Mouse (Mus musculus) midbrain, embryonic 15.5 days (tissue): ENCODE data around the gene Ddrgk1. TPM values are rescaled to one million over a fixed set of nuclear protein-coding genes. Genes with fewer than 3 reads are reported as not detected.

Source experiments
- ATAC-seq: fragments of 200-750 bp; cut with Nextera tagmentation; replicated peaks from 2 replicates; pipeline ENCODE4 v1.8.0; 2017; ENCODE audit warnings: moderate TSS enrichment
- H3K27ac ChIP-seq: fragments of 300-500 bp; sonication (generic); 2 replicates; pipeline ENCODE4 v1.5.1; 2015; ENCODE audit warnings: mild to moderate bottlenecking, inconsistent platforms
- H3K27me3 ChIP-seq: fragments of 300-500 bp; sonication (generic); replicated peaks from 2 replicates; pipeline ENCODE4 v1.6.1; 2015; ENCODE audit warnings: inconsistent platforms
- H3K36me3 ChIP-seq: fragments of 300-500 bp; sonication (generic); replicated peaks from 2 replicates; pipeline ENCODE4 v1.6.1; 2015; ENCODE audit warnings: inconsistent platforms
- H3K4me1 ChIP-seq: fragments of 300-500 bp; sonication (generic); 2 replicates; pipeline ENCODE4 v1.6.1; 2015; ENCODE audit warnings: inconsistent platforms
- H3K4me2 ChIP-seq: fragments of 300-500 bp; sonication (generic); 2 replicates; pipeline ENCODE4 v1.6.1; 2015; ENCODE audit warnings: inconsistent platforms, mild to moderate bottlenecking, moderate library complexity
- H3K4me3 ChIP-seq: fragments of 300-500 bp; sonication (generic); 2 replicates; pipeline ENCODE4 v1.5.1; 2015; ENCODE audit warnings: mild to moderate bottlenecking, inconsistent platforms
- H3K9ac ChIP-seq: fragments of 300-500 bp; sonication (generic); 2 replicates; pipeline ENCODE4 v1.6.1; 2015; ENCODE audit warnings: mild to moderate bottlenecking, inconsistent platforms
- H3K9me3 ChIP-seq: fragments of 300-500 bp; sonication (generic); 2 replicates; pipeline ENCODE4 v1.6.1; 2016; ENCODE audit warnings: inconsistent platforms
- WGBS: fragments of 180-500 bp; shearing (Covaris S2); methylation state at CpG from one replicate; pipeline ENCODE4 v1.1.7; 2015; ENCODE audit warnings: mixed read lengths; 5-methylcytosine and 5-hydroxymethylcytosine counted together
- polyA plus RNA-seq: library from polyadenylated mRNA; unstranded; fragments of >200 nt; fragmentation: Nextera tagmentation; extraction: Ambion mirVana; gene quantifications from 2 replicates; pipeline ENCODE4 v1.2.1, GENCODE M21; 2015

Ddrgk1 gene
- polyA plus RNA-seq, 1 experiment from 2014 or later = 69.4 TPM

GRCm38 (mm10) chr2:130629080-130629838 is 35.2 kb downstream of the Ddrgk1 start:
- Histone ChIP-seq H3K4me1 (peaks cover 19% of the 10 kb centered on the region), H3K36me3 (peaks cover 6% of the 10 kb centered on the region; the same call in 1 of the 2 replicates), H3K27me3 (peaks cover 8% of the 10 kb centered on the region), H3K9ac (peak overlapping the region; percentile 82), H3K27ac (peak overlapping the region; percentile 69), H3K9me3 (no peaks in the 10 kb centered on the region), H3K4me3 (peak overlapping the region; percentile 96), H3K4me2 (peak overlapping the region; percentile 92)
- 2% methylated on average over 37 of the region's 37 CpGs for WGBS
- ATAC-seq = peak; percentile 61

GRCm38 (mm10) chr2:130628424-130628823 is 36.0 kb downstream of the Ddrgk1 start:
- H3K4me2 ChIP-seq = peak overlapping the region; percentile 92
- 58% methylated on average over 3 of the region's 3 CpGs for WGBS
- no peak overlapping the region for H3K27ac ChIP-seq
- H3K9me3 ChIP-seq = no peaks in the 10 kb centered on the region
- H3K27me3 ChIP-seq = no peaks in the 10 kb centered on the region
- H3K4me1 ChIP-seq = peaks cover 16% of the 10 kb centered on the region
- peak overlapping the region; percentile 96 for H3K4me3 ChIP-seq
- ATAC-seq = no peak
- no peak overlapping the region for H3K9ac ChIP-seq
- H3K36me3 ChIP-seq = peaks cover 6% of the 10 kb centered on the region; the same call in 1 of the 2 replicates

- Histone ChIP-seq H3K36me3 (peaks cover 22% of the 10 kb centered on the region; the same call in 1 of the 2 replicates), H3K4me3 (no peak overlapping the region)
Observed at GRCm38 (mm10) chr2:130618972-130619371, 45.5 kb downstream of the Ddrgk1 start.

GRCm38 (mm10) chr2:130613091-130613490 is 51.4 kb downstream of the Ddrgk1 start:
- H3K27ac ChIP-seq = no peak overlapping the region
- H3K4me1 ChIP-seq = no peaks in the 10 kb centered on the region
- 63% methylated on average over 3 of the region's 3 CpGs for WGBS
- peaks cover 21% of the 10 kb centered on the region; the same call in 1 of the 2 replicates for H3K36me3 ChIP-seq
- no peaks in the 10 kb centered on the region for H3K27me3 ChIP-seq
- no peak overlapping the region for H3K4me3 ChIP-seq
- no peak overlapping the region for H3K4me2 ChIP-seq
- no peak overlapping the region for H3K9ac ChIP-seq
- ATAC-seq = no peak
- H3K9me3 ChIP-seq = no peaks in the 10 kb centered on the region

More at GRCm38 (mm10) chr2:130618972-130619371, 45.5 kb downstream of the Ddrgk1 start:
- Histone ChIP-seq H3K9ac (no peak overlapping the region), H3K27me3 (no peaks in the 10 kb centered on the region), H3K4me1 (no peaks in the 10 kb centered on the region), H3K27ac (no peak overlapping the region), H3K9me3 (no peaks in the 10 kb centered on the region), H3K4me2 (no peak overlapping the region)
- WGBS = 94% methylated on average over 7 of the region's 7 CpGs
- no peak for ATAC-seq

Other genes with a start within 250 kb of the Ddrgk1 start
- 108 and 111 TPM in 2 replicates for gene Vps16, start 240.3 kb downstream of the Ddrgk1 start, polyA plus RNA-seq
- 13.4 and 16.1 TPM in 2 replicates for gene Pced1a, start 240.0 kb downstream of the Ddrgk1 start, polyA plus RNA-seq
- gene Ptpra, start 214.4 kb downstream of the Ddrgk1 start, polyA plus RNA-seq = 136 and 142 TPM in 2 replicates
- gene Mrps26, start 100.9 kb downstream of the Ddrgk1 start, polyA plus RNA-seq = 97.0 and 105 TPM in 2 replicates
- 0.38 and 0.86 TPM in 2 replicates for gene Oxt, start 88.5 kb downstream of the Ddrgk1 start, polyA plus RNA-seq
- gene Avp, start 82.1 kb downstream of the Ddrgk1 start, polyA plus RNA-seq = 54.5 and 81.6 TPM in 2 replicates
- gene Fastkd5, start 34.6 kb downstream of the Ddrgk1 start, polyA plus RNA-seq = 10.9 and 11.2 TPM in 2 replicates
- gene Ubox5, start 34.6 kb downstream of the Ddrgk1 start, polyA plus RNA-seq = 10.0 and 11.6 TPM in 2 replicates
- gene Lzts3, start 21.9 kb downstream of the Ddrgk1 start, polyA plus RNA-seq = 17.4 and 17.9 TPM in 2 replicates
- 130 and 133 TPM in 2 replicates for gene Itpa, start 3.0 kb upstream of the Ddrgk1 start, polyA plus RNA-seq
- 0.56 and 0.65 TPM in 2 replicates for gene Slc4a11, start 32.9 kb upstream of the Ddrgk1 start, polyA plus RNA-seq
- 102 and 108 TPM in 2 replicates for gene 4930402H24Rik, start 241.7 kb upstream of the Ddrgk1 start, polyA plus RNA-seq
- 15.6 TPM in 2 replicates for gene Atrn, start 241.8 kb upstream of the Ddrgk1 start, polyA plus RNA-seq